Mouse (Mus musculus): Measurements from ENCODE around the gene Mta1. TPM values are rescaled to one million over a fixed set of nuclear protein-coding genes. Genes with fewer than 3 reads are reported as not detected.

The Mta1 gene
- polyA plus RNA-seq, 1 experiment from 2014 or later, result 22.9 TPM

Small RNAs within 50 kb of the gene (microRNA-seq; reads per million reads assigned to microRNA genes)
- not detected for gene Gm44471

Other genes starting within 250 kb of the Mta1 start
- 0.11 TPM in 1 of 2 replicates, not detected in the other for gene Gpr132, start 230.1 kb upstream of the Mta1 start, polyA plus RNA-seq (2016; fragmentation: Nextera tagmentation; extraction: Ambion mirVana)
- gene Jag2, start 168.5 kb upstream of the Mta1 start, polyA plus RNA-seq (2016; fragmentation: Nextera tagmentation; extraction: Ambion mirVana), result 3.5 and 4.5 TPM in 2 replicates
- gene Nudt14, start 156.2 kb upstream of the Mta1 start, polyA plus RNA-seq (2016; fragmentation: Nextera tagmentation; extraction: Ambion mirVana), result 76.7 and 79.7 TPM in 2 replicates
- 25.6 and 27.9 TPM in 2 replicates for gene Btbd6, start 121.8 kb upstream of the Mta1 start, polyA plus RNA-seq (2016; fragmentation: Nextera tagmentation; extraction: Ambion mirVana)
- gene Brf1, start 97.6 kb upstream of the Mta1 start, polyA plus RNA-seq (2016; fragmentation: Nextera tagmentation; extraction: Ambion mirVana), result 53.5 and 65.9 TPM in 2 replicates
- 11.7 and 11.8 TPM in 2 replicates for gene Pacs2, start 83.8 kb upstream of the Mta1 start, polyA plus RNA-seq (2016; fragmentation: Nextera tagmentation; extraction: Ambion mirVana)
- gene Tex22, start 23.8 kb upstream of the Mta1 start, polyA plus RNA-seq (2016; fragmentation: Nextera tagmentation; extraction: Ambion mirVana), result 0.18 and 0.21 TPM in 2 replicates
- gene Crip2, start 42.0 kb downstream of the Mta1 start, polyA plus RNA-seq (2016; fragmentation: Nextera tagmentation; extraction: Ambion mirVana), result 58.8 and 63.8 TPM in 2 replicates
- 48.7 and 61.0 TPM in 2 replicates for gene Crip1, start 48.0 kb downstream of the Mta1 start, polyA plus RNA-seq (2016; fragmentation: Nextera tagmentation; extraction: Ambion mirVana)
- 49.4 and 60.2 TPM in 2 replicates for gene Tedc1, start 58.1 kb downstream of the Mta1 start, polyA plus RNA-seq (2016; fragmentation: Nextera tagmentation; extraction: Ambion mirVana)
- gene Tmem121, start 87.7 kb downstream of the Mta1 start, polyA plus RNA-seq (2016; fragmentation: Nextera tagmentation; extraction: Ambion mirVana), result 12.3 and 15.7 TPM in 2 replicates

All from limb, embryonic 10.5 days (tissue).